Mouse (Mus musculus) midbrain, embryonic 12.5 days (tissue): Measurements from ENCODE around the gene Prkcq. TPM values are rescaled to one million over a fixed set of nuclear protein-coding genes. Genes with fewer than 3 reads are reported as not detected.

Experiments used
- ATAC-seq: fragments of 200-750 bp; cut with Nextera tagmentation; 2 replicates; pipeline ENCODE4 v1.8.0; 2017; ENCODE audit warnings: low read depth, moderate TSS enrichment, moderate library complexity; ENCODE audit not compliant: low FRiP score
- H3K27ac ChIP-seq: fragments of 300-500 bp; sonication (generic); replicated peaks from 2 replicates; pipeline ENCODE4 v1.5.1; 2016; ENCODE audit warnings: mild to moderate bottlenecking
- H3K27me3 ChIP-seq: fragments of 300-500 bp; sonication (generic); 2 replicates; pipeline ENCODE4 v1.6.1; 2016; ENCODE audit warnings: mild to moderate bottlenecking
- H3K36me3 ChIP-seq: fragments of 300-500 bp; sonication (generic); 2 replicates; pipeline ENCODE4 v1.6.1; 2016
- H3K4me1 ChIP-seq: fragments of 300-500 bp; sonication (generic); 2 replicates; pipeline ENCODE4 v1.6.1; 2016
- H3K4me2 ChIP-seq: fragments of 300-500 bp; sonication (generic); replicated peaks from 2 replicates; pipeline ENCODE4 v1.6.1; 2016; ENCODE audit warnings: mild to moderate bottlenecking, moderate library complexity
- H3K4me3 ChIP-seq: fragments of 300-500 bp; sonication (generic); 2 replicates; pipeline ENCODE4 v1.5.1; 2016; ENCODE audit warnings: mild to moderate bottlenecking
- H3K9ac ChIP-seq: fragments of 300-500 bp; sonication (generic); replicated peaks from 2 replicates; pipeline ENCODE4 v1.6.1; 2016; ENCODE audit warnings: mild to moderate bottlenecking, moderate library complexity
- H3K9me3 ChIP-seq: fragments of 300-500 bp; sonication (generic); 2 replicates; pipeline ENCODE4 v1.6.1; 2016; ENCODE audit warnings: mild to moderate bottlenecking
- WGBS: fragments of 180-500 bp; shearing (Covaris S2); methylation state at CpG from one replicate; pipeline ENCODE4 v1.1.7; 2016; 5-methylcytosine and 5-hydroxymethylcytosine counted together
- polyA plus RNA-seq: library from polyadenylated mRNA; unstranded; fragments of >200 nt; fragmentation: Nextera tagmentation; extraction: Ambion mirVana; gene quantifications from 2 replicates; pipeline ENCODE4 v1.2.1, GENCODE M21; 2016

Gene Prkcq
- polyA plus RNA-seq, 1 experiment from 2014 or later, result 1.8 TPM

DNA sequence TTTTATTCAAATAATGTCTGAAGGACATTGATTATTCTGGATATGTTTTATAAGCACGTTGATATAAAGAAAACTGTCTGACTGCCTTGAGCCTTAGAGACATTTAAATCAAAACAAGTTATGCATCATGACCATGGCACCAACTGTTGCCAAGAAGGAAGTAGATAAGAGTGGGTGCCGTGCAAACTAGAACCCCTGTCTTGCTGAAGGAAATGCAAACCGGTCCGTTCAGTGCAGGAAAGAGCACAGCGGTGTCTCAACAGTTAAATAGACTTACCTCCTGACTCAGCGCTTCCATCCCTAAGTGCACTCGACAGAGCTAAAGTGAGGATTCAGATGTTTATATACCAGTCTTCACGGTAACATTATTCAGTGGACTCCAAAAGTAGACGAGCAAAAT, 36.4 kb downstream of the Prkcq start:
- no peaks in the 10 kb centered on the region for H3K9me3 ChIP-seq
- no peaks in the 10 kb centered on the region for H3K4me1 ChIP-seq
- no peak overlapping the region for H3K4me3 ChIP-seq
- no peak overlapping the region for H3K4me2 ChIP-seq
- no peak overlapping the region for H3K9ac ChIP-seq
- 92% methylated on average over 9 of the region's 9 CpGs for WGBS
- no peaks in the 10 kb centered on the region for H3K27me3 ChIP-seq
- H3K27ac ChIP-seq, result no peak overlapping the region
- no peaks in the 10 kb centered on the region for H3K36me3 ChIP-seq
- ATAC-seq, result no peak

DNA sequence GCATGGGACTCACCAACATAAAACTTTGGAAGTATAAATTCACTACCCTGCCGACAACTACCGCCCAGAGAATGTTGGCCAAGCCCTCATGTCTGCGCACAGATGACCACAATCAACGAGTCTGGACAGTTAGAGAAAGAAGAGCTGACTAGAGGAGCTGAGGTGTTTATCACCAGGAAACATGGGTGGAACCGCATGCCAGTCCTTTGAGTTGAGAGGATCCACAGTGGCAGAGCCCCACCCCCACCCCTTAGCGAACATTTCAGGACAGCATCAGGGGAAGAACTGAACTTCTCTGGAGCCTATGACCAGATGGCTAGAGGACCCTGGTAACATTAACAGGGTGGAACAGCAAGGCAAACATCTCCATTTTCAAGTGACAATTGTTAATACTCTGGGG, 37.4 kb downstream of the Prkcq start:
- H3K9ac ChIP-seq, result no peak overlapping the region
- no peaks in the 10 kb centered on the region for H3K27me3 ChIP-seq
- no peaks in the 10 kb centered on the region for H3K36me3 ChIP-seq
- H3K27ac ChIP-seq, result no peak overlapping the region
- H3K9me3 ChIP-seq, result no peaks in the 10 kb centered on the region
- WGBS, result 92% methylated on average over 6 of the region's 6 CpGs
- ATAC-seq, result no peak
- no peaks in the 10 kb centered on the region for H3K4me1 ChIP-seq
- H3K4me2 ChIP-seq, result no peak overlapping the region
- no peak overlapping the region for H3K4me3 ChIP-seq

DNA sequence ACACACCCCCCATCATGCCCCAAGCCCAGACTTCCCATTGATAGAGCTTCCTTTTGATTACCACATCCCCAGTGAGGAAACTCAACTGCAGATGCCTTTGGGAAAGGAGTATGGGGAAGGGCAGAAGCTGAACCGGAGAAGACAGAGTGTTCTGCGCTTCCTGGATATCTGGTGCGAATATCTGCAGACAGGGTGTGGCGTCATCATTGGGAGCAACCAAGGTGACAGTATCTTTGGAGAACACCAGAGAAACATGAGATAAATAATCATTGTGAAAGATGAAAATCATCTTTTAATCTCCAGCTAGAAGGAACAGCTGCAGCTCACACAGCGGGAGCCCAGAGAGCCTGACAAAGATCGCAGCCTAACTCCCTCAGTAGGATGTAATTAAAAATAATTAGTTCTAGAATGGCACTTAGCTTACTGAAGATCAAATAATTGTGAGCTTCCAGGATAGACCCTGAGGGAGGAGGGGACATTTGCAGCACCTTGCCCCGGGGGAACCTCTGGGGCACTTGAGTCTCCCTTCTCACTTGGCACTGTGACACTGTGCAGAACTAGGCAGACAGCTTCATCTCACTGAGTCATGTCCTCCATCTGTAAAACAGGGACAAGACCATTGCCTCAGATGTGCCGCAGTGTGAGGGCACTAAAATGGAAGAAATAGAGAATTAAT, 38.5 kb downstream of the Prkcq start:
- no peak overlapping the region for H3K4me3 ChIP-seq
- no peak overlapping the region for H3K27ac ChIP-seq
- no peaks in the 10 kb centered on the region for H3K9me3 ChIP-seq
- no peaks in the 10 kb centered on the region for H3K4me1 ChIP-seq
- ATAC-seq, result peak; percentile 49; the same call in 1 of the 2 replicates
- H3K4me2 ChIP-seq, result no peak overlapping the region
- no peak overlapping the region for H3K9ac ChIP-seq
- WGBS, result 80% methylated on average over 8 of the region's 8 CpGs
- no peaks in the 10 kb centered on the region for H3K36me3 ChIP-seq
- no peaks in the 10 kb centered on the region for H3K27me3 ChIP-seq

DNA sequence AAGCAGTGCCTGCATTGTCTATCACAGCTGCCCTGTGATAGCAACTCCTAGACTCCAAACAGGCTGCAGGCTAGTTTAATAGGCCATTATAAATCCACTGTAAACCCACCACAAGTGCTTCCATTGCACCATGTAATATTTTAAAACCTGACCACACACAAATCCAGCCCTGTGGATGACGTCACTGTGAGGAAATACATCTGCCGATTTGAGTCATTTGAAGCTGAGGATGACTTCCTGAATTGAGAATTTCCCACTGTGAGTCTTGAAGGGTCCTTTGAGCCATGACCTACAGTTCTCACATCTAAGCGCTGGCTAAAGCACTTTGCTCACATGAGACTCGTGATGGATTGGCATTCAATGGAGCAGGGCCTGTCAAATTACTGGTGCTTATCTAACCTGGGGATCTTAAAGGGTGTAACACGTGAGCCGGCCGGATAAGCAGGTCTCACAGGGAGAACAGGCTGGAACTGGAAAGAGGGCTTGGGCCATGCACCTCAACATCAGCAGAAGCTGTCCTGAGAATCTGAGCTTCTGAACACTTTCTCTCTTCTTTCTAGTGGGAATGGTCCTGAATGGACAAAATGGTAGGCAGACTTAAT, 40.2 kb downstream of the Prkcq start:
- no peak overlapping the region for H3K4me3 ChIP-seq
- ATAC-seq, result no peak
- H3K27me3 ChIP-seq, result no peaks in the 10 kb centered on the region
- H3K27ac ChIP-seq, result no peak overlapping the region
- H3K36me3 ChIP-seq, result no peaks in the 10 kb centered on the region
- H3K4me2 ChIP-seq, result no peak overlapping the region
- peaks cover 3% of the 10 kb centered on the region; the same call in 1 of the 2 replicates for H3K9me3 ChIP-seq
- 78% methylated on average over 7 of the region's 7 CpGs for WGBS
- H3K9ac ChIP-seq, result no peak overlapping the region
- no peaks in the 10 kb centered on the region for H3K4me1 ChIP-seq

DNA sequence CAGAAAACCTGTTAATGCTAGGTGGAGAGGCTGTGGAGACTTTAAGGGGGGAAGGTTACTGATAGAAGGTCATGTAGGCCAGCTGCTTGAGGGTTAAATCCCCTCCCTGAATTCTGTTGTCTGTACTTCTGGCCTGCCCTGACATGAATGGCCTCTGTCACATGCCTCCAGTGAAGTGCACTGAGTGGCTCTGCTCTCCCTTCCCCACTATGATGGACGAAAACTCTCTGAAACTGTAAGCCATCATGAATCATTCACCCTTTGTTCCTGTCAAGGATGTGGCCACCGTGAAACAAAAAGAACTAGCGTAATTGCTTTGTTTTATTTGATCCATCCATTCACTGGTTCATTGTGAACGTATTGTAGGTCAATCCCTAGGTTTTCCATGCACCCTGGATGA, 44.5 kb downstream of the Prkcq start:
- no peaks in the 10 kb centered on the region for H3K4me1 ChIP-seq
- no peak overlapping the region for H3K27ac ChIP-seq
- H3K36me3 ChIP-seq, result no peaks in the 10 kb centered on the region
- no peak overlapping the region for H3K4me3 ChIP-seq
- no peak overlapping the region for H3K9ac ChIP-seq
- H3K4me2 ChIP-seq, result no peak overlapping the region
- H3K27me3 ChIP-seq, result no peaks in the 10 kb centered on the region
- 81% methylated on average over 4 of the region's 4 CpGs for WGBS
- ATAC-seq, result no peak
- H3K9me3 ChIP-seq, result peaks cover 3% of the 10 kb centered on the region; the same call in 1 of the 2 replicates

DNA sequence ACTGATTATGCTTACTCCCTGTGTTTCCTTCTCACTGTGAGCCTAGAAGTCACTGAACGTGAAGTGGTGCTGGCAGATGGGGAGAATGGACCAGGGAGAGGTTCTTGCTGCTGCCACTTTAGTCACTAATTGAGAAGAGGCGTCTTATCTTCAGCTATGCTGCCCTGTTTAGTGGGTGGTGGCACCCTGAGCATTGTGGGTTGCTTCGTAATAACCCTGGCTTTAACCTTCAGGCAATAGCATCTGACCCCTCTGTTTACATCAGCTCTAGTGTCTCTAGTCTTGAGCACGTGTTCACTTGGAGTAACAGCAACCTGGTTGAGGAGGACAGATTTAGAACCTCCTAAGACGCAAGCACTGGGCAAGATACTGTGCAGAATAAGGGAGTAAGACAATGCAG, 44.9 kb downstream of the Prkcq start:
- no peak overlapping the region for H3K27ac ChIP-seq
- H3K4me3 ChIP-seq, result no peak overlapping the region
- 90% methylated on average over 5 of the region's 5 CpGs for WGBS
- no peak overlapping the region for H3K9ac ChIP-seq
- no peaks in the 10 kb centered on the region for H3K27me3 ChIP-seq
- H3K36me3 ChIP-seq, result no peaks in the 10 kb centered on the region
- no peaks in the 10 kb centered on the region for H3K4me1 ChIP-seq
- peaks cover 3% of the 10 kb centered on the region; the same call in 1 of the 2 replicates for H3K9me3 ChIP-seq
- no peak overlapping the region for H3K4me2 ChIP-seq
- ATAC-seq, result no peak

DNA sequence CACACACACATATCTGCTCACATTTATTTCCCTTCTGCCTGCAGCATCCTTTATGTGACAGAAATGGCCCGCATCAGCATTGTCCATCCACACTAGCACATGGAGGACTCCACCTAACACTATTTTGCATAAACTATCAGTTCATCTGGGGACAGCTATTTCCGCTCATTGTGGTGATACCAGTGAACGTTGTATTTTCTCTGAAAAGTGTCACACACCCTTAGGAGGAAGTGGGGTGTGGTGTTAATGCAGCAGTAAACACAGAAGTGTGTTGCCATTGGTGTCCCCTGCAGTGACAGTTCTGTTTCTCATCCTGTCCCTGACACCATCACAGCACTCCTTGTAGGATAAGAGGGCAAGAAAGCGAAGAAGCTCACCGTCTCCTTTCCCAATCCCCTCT, 46.2 kb downstream of the Prkcq start:
- Histone ChIP-seq H3K27me3 (no peaks in the 10 kb centered on the region), H3K27ac (no peak overlapping the region), H3K4me1 (no peaks in the 10 kb centered on the region), H3K4me3 (no peak overlapping the region), H3K4me2 (no peak overlapping the region), H3K9me3 (peaks cover 3% of the 10 kb centered on the region; the same call in 1 of the 2 replicates), H3K36me3 (no peaks in the 10 kb centered on the region), H3K9ac (no peak overlapping the region)
- ATAC-seq, result no peak
- WGBS, result 86% methylated on average over 5 of the region's 5 CpGs

DNA sequence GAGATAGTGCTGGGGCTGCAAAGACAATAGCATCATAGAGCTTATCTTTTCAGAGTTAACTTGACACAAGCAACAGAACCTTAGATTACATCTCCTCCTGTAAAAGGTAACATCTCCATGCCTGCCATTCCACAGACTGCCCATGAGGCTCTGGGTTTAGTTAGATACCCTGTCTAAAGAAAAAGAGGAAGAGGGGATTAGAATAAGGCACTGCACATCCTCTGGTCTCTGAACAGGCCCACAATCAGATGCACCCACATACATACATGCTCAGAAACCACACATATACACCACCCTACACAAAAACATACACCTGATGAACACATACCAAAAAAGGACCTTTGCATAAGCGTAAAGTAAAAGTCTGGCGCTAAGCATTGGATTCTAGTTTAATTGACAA, 47.4 kb downstream of the Prkcq start:
- 99% methylated on average over 2 of the region's 2 CpGs for WGBS
- no peak overlapping the region for H3K4me2 ChIP-seq
- no peak for ATAC-seq
- H3K4me1 ChIP-seq, result no peaks in the 10 kb centered on the region
- no peak overlapping the region for H3K27ac ChIP-seq
- H3K36me3 ChIP-seq, result no peaks in the 10 kb centered on the region
- H3K27me3 ChIP-seq, result no peaks in the 10 kb centered on the region
- H3K4me3 ChIP-seq, result no peak overlapping the region
- no peak overlapping the region for H3K9ac ChIP-seq
- H3K9me3 ChIP-seq, result peaks cover 3% of the 10 kb centered on the region; the same call in 1 of the 2 replicates

DNA sequence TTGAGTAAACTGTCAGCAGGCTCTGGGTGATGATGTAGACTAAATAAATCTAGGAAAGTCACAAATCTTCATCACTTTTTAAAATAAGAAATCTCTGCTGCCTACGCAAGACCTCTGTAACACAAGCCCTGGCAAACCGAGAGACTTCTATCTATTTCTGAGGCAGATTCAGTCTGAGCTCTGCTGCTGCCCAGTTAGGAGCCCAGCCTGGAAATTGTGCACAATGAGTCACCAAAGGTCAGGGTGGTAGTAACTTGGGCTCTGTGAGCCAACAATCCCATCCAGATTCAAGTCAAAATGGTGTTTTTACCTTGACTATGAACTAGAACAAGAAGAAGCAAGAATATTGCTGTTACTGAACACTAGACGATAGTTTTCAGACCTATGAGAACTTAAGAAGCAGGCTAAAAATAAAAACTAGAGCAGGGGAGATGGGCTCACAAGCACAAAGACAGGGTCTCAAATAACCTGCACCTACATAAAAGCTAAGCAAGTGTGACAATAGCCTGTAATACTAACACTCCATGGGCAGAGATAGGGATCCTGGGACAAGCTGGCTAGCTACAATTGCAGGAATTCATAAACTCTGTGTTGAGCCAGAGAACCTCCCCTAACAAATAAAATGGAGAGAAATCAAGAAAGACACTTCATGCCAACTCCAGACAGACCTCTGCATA, 53.0 kb downstream of the Prkcq start:
- Histone ChIP-seq H3K9ac (no peak overlapping the region), H3K27ac (no peak overlapping the region), H3K27me3 (no peaks in the 10 kb centered on the region), H3K4me2 (no peak overlapping the region), H3K4me3 (no peak overlapping the region), H3K36me3 (no peaks in the 10 kb centered on the region), H3K9me3 (no peaks in the 10 kb centered on the region), H3K4me1 (no peaks in the 10 kb centered on the region)
- 89% methylated on average over 3 of the region's 3 CpGs for WGBS
- ATAC-seq, result no peak

DNA sequence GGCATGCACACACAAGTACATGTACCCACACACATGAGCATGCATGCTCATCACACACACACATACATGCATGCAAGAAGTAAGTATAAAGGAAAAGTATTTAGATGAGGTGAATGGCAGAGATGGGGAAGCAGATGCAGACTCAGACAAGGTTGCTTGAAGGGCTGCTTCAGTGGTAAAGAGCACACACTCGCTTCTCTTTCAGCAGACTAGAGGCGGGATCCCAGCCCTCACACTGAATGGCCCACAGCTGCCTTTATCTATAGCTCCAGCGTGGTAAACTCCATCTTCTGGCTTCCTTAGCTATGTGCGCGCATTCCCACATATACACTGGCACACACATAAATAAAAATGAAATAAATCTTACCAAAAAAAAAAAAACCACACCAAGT, 53.6 kb downstream of the Prkcq start:
- WGBS, result 78% methylated on average over 5 of the region's 5 CpGs
- H3K36me3 ChIP-seq, result no peaks in the 10 kb centered on the region
- no peak overlapping the region for H3K4me3 ChIP-seq
- H3K4me2 ChIP-seq, result no peak overlapping the region
- H3K27me3 ChIP-seq, result no peaks in the 10 kb centered on the region
- ATAC-seq, result no peak
- no peak overlapping the region for H3K27ac ChIP-seq
- H3K4me1 ChIP-seq, result no peaks in the 10 kb centered on the region
- no peaks in the 10 kb centered on the region for H3K9me3 ChIP-seq
- no peak overlapping the region for H3K9ac ChIP-seq

DNA sequence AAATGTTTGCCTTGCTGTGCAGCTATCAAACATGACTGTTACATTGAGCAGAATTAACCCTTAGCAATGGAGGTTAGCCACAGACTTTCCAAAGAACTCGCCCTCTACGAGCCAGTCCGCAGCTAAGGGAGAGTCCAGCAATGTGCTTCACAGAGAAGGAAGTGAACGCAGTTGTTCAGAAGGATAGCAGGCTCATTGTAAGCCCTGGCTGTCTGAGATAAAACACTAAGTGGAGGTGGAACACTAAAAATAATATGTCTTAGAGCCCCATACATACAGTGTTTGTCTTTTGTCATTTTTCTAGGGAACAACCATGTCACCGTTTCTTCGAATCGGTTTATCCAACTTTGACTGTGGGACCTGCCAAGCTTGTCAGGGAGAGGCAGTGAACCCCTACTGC, 54.6 kb downstream of the Prkcq start:
- Histone ChIP-seq H3K4me3 (no peak overlapping the region), H3K36me3 (no peaks in the 10 kb centered on the region), H3K4me1 (no peaks in the 10 kb centered on the region), H3K4me2 (no peak overlapping the region), H3K9ac (no peak overlapping the region), H3K27ac (no peak overlapping the region), H3K27me3 (no peaks in the 10 kb centered on the region), H3K9me3 (no peaks in the 10 kb centered on the region)
- WGBS, result 90% methylated on average over 7 of the region's 7 CpGs
- ATAC-seq, result no peak

DNA sequence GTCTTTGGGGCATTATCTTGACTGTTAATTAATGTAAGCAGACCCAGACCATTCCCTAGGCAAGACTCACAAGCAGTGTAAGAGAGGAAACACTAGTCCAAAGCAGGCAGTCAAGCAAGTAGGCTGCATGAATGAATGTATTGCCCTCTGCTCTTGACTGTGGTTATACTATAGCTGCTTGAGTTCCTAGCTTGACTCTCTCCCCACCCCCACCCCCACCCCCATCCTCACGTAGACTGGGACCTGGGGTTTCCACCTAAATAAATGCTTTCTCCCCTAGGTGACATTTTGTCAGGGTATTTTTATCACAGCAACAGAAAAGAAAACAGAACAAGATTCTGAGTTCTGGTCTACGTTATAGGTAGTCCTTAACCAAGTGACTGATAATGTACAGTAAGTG, 57.2 kb downstream of the Prkcq start:
- WGBS, result 74% methylated on average over 2 of the region's 2 CpGs
- H3K27ac ChIP-seq, result no peak overlapping the region

More for the DNA sequence above, 57.2 kb downstream of the Prkcq start:
- Histone ChIP-seq H3K27me3 (no peaks in the 10 kb centered on the region), H3K9me3 (no peaks in the 10 kb centered on the region), H3K4me1 (no peaks in the 10 kb centered on the region), H3K4me3 (no peak overlapping the region), H3K36me3 (no peaks in the 10 kb centered on the region), H3K9ac (no peak overlapping the region), H3K4me2 (no peak overlapping the region)
- ATAC-seq, result no peak
